Mouse (Mus musculus): ENCODE measurements around the gene Acox3. TPM values are rescaled to one million over a fixed set of nuclear protein-coding genes. Genes with fewer than 3 reads are reported as not detected.
A peak's percentile ranks its signal among the peaks of the same experiment; 100 is the strongest.

Acox3 gene
- polyA plus RNA-seq, 1 experiment from 2014 or later = 15.0 TPM

DNA sequence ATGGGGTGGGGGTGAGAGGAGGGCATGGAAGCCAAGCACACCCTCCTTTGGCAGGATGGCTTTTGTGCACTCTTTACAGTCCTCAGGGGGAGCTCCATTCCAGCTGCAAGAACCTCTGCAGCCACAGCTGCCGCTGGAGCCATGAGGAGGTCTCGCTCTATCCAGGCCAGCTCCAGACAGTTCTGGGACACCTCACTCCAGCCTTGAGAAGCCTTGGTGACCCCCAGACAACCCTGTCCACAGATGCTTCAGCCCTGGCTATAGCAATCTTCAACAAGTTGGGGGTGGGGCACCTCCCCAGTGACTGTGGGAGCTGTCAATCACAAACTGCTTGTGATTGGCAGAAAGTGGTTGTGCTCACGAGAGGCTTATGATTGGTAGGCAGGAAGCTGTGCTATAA, 76.7 kb downstream of the Acox3 start:
- no peak overlapping the region for H3K4me2 ChIP-seq (ENCODE audit: low read length)
- WGBS = 60% methylated on average over 3 of the region's 3 CpGs
- H3K36me3 ChIP-seq (ENCODE audit: insufficient read depth, low read length) = no peaks in the 10 kb centered on the region
- H3K9me3 ChIP-seq (replicated peaks; ENCODE audit: low read length) = no peaks in the 10 kb centered on the region
- H3K4me1 ChIP-seq (replicated peaks; ENCODE audit: insufficient read depth, low read length) = no peaks in the 10 kb centered on the region
- TF ChIP-seq CTCF (IDR thresholded peaks at IDR 0.05; ENCODE audit: low read depth) = no peak
- no peak for DNase-seq (ENCODE audit: low spot score)
- H3K27ac ChIP-seq = no peak overlapping the region
- ATAC-seq (replicated peaks; ENCODE audit: low FRiP score, low read depth) = no peak
- no peak overlapping the region for H3K9ac ChIP-seq (ENCODE audit: low read depth, low read length)
- no peaks in the 10 kb centered on the region for H3K27me3 ChIP-seq (ENCODE audit: insufficient read depth, low read length)
- no peak overlapping the region for H3K4me3 ChIP-seq (replicated peaks; ENCODE audit: low read depth, low read length)

- H3K27me3 ChIP-seq (ENCODE audit: insufficient read depth, low read length) = no peaks in the 10 kb centered on the region
- no peak for TF ChIP-seq CTCF (IDR thresholded peaks at IDR 0.05; ENCODE audit: low read depth)
- 43% methylated on average over 6 of the region's 6 CpGs for WGBS
- no peaks in the 10 kb centered on the region for H3K4me1 ChIP-seq (replicated peaks; ENCODE audit: insufficient read depth, low read length)
- no peak overlapping the region for H3K27ac ChIP-seq
- H3K9me3 ChIP-seq (replicated peaks; ENCODE audit: low read length) = no peaks in the 10 kb centered on the region
- H3K4me2 ChIP-seq (ENCODE audit: low read length) = no peak overlapping the region
- H3K9ac ChIP-seq (ENCODE audit: low read depth, low read length) = no peak overlapping the region
- no peaks in the 10 kb centered on the region for H3K36me3 ChIP-seq (ENCODE audit: insufficient read depth, low read length)
- H3K4me3 ChIP-seq (replicated peaks; ENCODE audit: low read depth, low read length) = no peak overlapping the region
- peak; percentile 23 for DNase-seq (ENCODE audit: low spot score)
- no peak for ATAC-seq (replicated peaks; ENCODE audit: low FRiP score, low read depth)
Measured at GRCm38 (mm10) chr5:35661210-35661609, 78.4 kb downstream of the Acox3 start.

- Histone ChIP-seq H3K4me1 (replicated peaks; ENCODE audit: insufficient read depth, low read length) (no peaks in the 10 kb centered on the region), H3K27me3 (ENCODE audit: insufficient read depth, low read length) (no peaks in the 10 kb centered on the region), H3K9ac (ENCODE audit: low read depth, low read length) (no peak overlapping the region), H3K36me3 (ENCODE audit: insufficient read depth, low read length) (no peaks in the 10 kb centered on the region), H3K9me3 (replicated peaks; ENCODE audit: low read length) (no peaks in the 10 kb centered on the region), H3K27ac (no peak overlapping the region), H3K4me2 (ENCODE audit: low read length) (no peak overlapping the region), H3K4me3 (replicated peaks; ENCODE audit: low read depth, low read length) (no peak overlapping the region)
- 69% methylated on average over 9 of the region's 9 CpGs for WGBS
- ATAC-seq (replicated peaks; ENCODE audit: low FRiP score, low read depth) (no peak), DNase-seq (ENCODE audit: low spot score) (no peak)
- TF ChIP-seq CTCF (IDR thresholded peaks at IDR 0.05; ENCODE audit: low read depth) = no peak
Measured at GRCm38 (mm10) chr5:35662021-35662545, 79.2 kb downstream of the Acox3 start.

Other genes with a start within 250 kb of the Acox3 start
- gene Hmx1, start 193.9 kb upstream of the Acox3 start, polyA plus RNA-seq (2015; fragmentation: Nextera tagmentation; extraction: Ambion mirVana) = not detected in 2 replicates
- 4.7 and 6.0 TPM in 2 replicates for gene Cpz, start 57.3 kb upstream of the Acox3 start, polyA plus RNA-seq (2015; fragmentation: Nextera tagmentation; extraction: Ambion mirVana)
- 4.2 and 5.4 TPM in 2 replicates for gene Trmt44, start 8.0 kb upstream of the Acox3 start, polyA plus RNA-seq (2015; fragmentation: Nextera tagmentation; extraction: Ambion mirVana)
- 22.4 and 24.6 TPM in 2 replicates for gene Htra3, start 96.7 kb downstream of the Acox3 start, polyA plus RNA-seq (2015; fragmentation: Nextera tagmentation; extraction: Ambion mirVana)
- gene Sh3tc1, start 156.9 kb downstream of the Acox3 start, polyA plus RNA-seq (2015; fragmentation: Nextera tagmentation; extraction: Ambion mirVana) = 19.0 and 21.4 TPM in 2 replicates
- 3.2 and 3.9 TPM in 2 replicates for gene Ablim2, start 174.8 kb downstream of the Acox3 start, polyA plus RNA-seq (2015; fragmentation: Nextera tagmentation; extraction: Ambion mirVana)